Mouse (Mus musculus): ENCODE data around the gene Cep104. TPM values are rescaled to one million over a fixed set of nuclear protein-coding genes. Genes with fewer than 3 reads are reported as not detected.

The Cep104 gene
- total and polyA plus RNA-seq, 3 experiments = 6.1 to 14.7 (median 8.6) TPM

DNA sequence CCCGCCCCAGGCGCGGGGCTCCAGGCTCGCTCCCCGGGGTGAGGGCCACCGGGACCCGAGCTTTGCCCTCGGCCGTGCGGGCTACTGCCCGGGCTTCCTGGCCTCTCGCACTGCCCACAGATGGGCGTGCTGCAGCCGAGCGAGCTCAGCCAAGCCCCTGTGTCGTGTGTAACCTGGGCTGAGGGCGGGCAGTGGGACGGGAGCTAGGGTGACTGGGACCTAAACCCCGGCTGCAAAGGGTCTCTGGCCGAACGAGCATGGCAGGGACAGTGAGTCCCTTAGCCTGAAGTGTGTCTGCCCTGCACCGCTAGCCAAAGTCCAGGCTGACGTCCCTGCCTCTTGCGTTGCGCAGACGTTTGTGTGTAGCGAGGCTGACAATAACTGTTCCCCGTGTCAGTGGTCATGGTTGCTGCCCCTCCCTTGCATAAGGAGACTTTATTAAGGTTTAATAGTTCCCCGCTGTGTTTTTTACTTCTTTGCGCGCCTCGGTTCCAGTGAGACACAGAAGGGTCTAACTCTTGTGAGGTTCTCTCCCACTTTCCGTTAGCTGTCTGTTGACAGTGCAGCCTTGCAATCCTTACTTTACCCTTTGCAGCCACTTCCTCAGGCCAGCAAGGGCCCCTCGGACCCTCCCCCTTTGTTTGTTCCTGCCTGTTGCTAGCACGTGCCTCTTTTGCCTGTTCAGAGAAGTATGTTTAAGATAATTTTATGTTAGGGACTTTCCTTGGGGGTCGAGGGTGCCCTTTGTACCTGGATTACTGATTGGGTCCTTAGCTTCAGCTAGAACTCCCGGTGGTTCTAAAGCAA is 17.3 kb upstream of the Cep104 start:
- H3K9me3 ChIP-seq (replicated peaks) = no peaks in the 10 kb centered on the region
- H3K4me1 ChIP-seq (ENCODE audit: insufficient read depth, low read depth, low read length) = peaks cover 72% of the 10 kb centered on the region
- peak overlapping the region; percentile 92 for H3K4me3 ChIP-seq (ENCODE audit: low read depth, low read length)
- no peaks in the 10 kb centered on the region for H3K27me3 ChIP-seq (ENCODE audit: insufficient read depth, low read length)
- no peak for TF ChIP-seq TAL1 (conservative IDR thresholded peaks at IDR 0.05; ENCODE audit: low read depth, low read length)
- TF ChIP-seq GATA1 (IDR thresholded peaks at IDR 0.05; ENCODE audit: borderline replicate concordance, low read length) = no peak
- no peak for TF ChIP-seq CTCF (IDR thresholded peaks at IDR 0.05; ENCODE audit: low read depth, low read length)
- no peak for TF ChIP-seq GATA2 (IDR thresholded peaks at IDR 0.05; ENCODE audit: borderline replicate concordance, low read depth, low read length)
- no peak; the same call in 1 of the 2 replicates for TF ChIP-seq POLR2AphosphoS5 (IDR thresholded peaks at IDR 0.05; ENCODE audit: insufficient replicate concordance, low read depth, low read length)
- ATAC-seq (ENCODE audit: extremely low read depth, insufficient number of reproducible peaks, low FRiP score, poor library complexity, severe bottlenecking) (peak; percentile 28), DNase-seq (ENCODE audit: low spot score) (peak; percentile 34)
- H3K36me3 ChIP-seq (replicated peaks) = peaks cover 40% of the 10 kb centered on the region

GRCm38 (mm10) chr4:153962631-153963030 is 12.4 kb upstream of the Cep104 start:
- no peak overlapping the region for H3K4me3 ChIP-seq (ENCODE audit: low read depth, low read length)
- no peak for DNase-seq (ENCODE audit: low spot score)
- peaks cover 90% of the 10 kb centered on the region for H3K36me3 ChIP-seq (replicated peaks)
- H3K4me1 ChIP-seq (ENCODE audit: insufficient read depth, low read depth, low read length) = peaks cover 33% of the 10 kb centered on the region
- no peak for ATAC-seq (ENCODE audit: extremely low read depth, insufficient number of reproducible peaks, low FRiP score, poor library complexity, severe bottlenecking)
- no peaks in the 10 kb centered on the region for H3K9me3 ChIP-seq (replicated peaks)
- TF ChIP-seq GATA1 (IDR thresholded peaks at IDR 0.05; ENCODE audit: borderline replicate concordance, low read length) (no peak), CTCF (IDR thresholded peaks at IDR 0.05; ENCODE audit: low read depth, low read length) (no peak), POLR2AphosphoS5 (IDR thresholded peaks at IDR 0.05; ENCODE audit: insufficient replicate concordance, low read depth, low read length) (no peak), GATA2 (IDR thresholded peaks at IDR 0.05; ENCODE audit: borderline replicate concordance, low read depth, low read length) (no peak), TAL1 (conservative IDR thresholded peaks at IDR 0.05; ENCODE audit: low read depth, low read length) (no peak)
- no peaks in the 10 kb centered on the region for H3K27me3 ChIP-seq (ENCODE audit: insufficient read depth, low read length)

DNA sequence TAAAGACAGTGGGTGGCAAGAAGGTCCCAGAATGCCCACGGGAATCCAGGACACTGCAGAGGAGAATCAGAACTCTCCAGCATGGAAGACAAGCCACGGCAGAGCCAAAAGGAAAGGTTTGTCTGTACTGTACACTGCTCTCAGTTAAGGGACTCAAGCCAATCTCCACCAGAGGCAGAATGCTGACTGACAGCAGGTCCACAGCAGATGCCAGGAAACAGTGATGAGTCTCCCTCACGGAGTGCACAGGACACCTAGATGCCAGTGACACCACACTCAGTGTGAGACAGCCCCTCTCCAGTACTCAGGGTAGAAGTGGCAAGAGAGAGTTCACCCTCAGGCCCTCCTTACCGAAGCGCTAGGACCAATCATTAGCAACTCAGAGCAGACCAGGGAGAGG is 8.3 kb upstream of the Cep104 start:
- H3K9me3 ChIP-seq (replicated peaks) = no peaks in the 10 kb centered on the region
- DNase-seq (ENCODE audit: low spot score) (no peak), ATAC-seq (ENCODE audit: extremely low read depth, insufficient number of reproducible peaks, low FRiP score, poor library complexity, severe bottlenecking) (no peak)
- no peaks in the 10 kb centered on the region for H3K27me3 ChIP-seq (ENCODE audit: insufficient read depth, low read length)
- TF ChIP-seq POLR2AphosphoS5 (IDR thresholded peaks at IDR 0.05; ENCODE audit: insufficient replicate concordance, low read depth, low read length) (no peak), GATA1 (IDR thresholded peaks at IDR 0.05; ENCODE audit: borderline replicate concordance, low read length) (no peak)
- peaks cover 99% of the 10 kb centered on the region for H3K36me3 ChIP-seq (replicated peaks)
- H3K4me1 ChIP-seq (ENCODE audit: insufficient read depth, low read depth, low read length) = peaks cover 8% of the 10 kb centered on the region; the same call in 1 of the 2 replicates
- H3K4me3 ChIP-seq (ENCODE audit: low read depth, low read length) = no peak overlapping the region

- no peak for DNase-seq (ENCODE audit: low spot score)
- Histone ChIP-seq H3K27me3 (ENCODE audit: insufficient read depth, low read length) (no peaks in the 10 kb centered on the region), H3K4me1 (ENCODE audit: insufficient read depth, low read depth, low read length) (0 out of 2 replicates have a peak, but pooled peaks cover under 1% of the 10 kb centered on the region), H3K4me3 (ENCODE audit: low read depth, low read length) (no peak overlapping the region), H3K9me3 (replicated peaks) (no peaks in the 10 kb centered on the region), H3K36me3 (replicated peaks) (peaks cover 99% of the 10 kb centered on the region)
- TF ChIP-seq GATA1 (IDR thresholded peaks at IDR 0.05; ENCODE audit: borderline replicate concordance, low read length) (no peak), TAL1 (conservative IDR thresholded peaks at IDR 0.05; ENCODE audit: low read depth, low read length) (no peak)
- ATAC-seq (ENCODE audit: extremely low read depth, insufficient number of reproducible peaks, low FRiP score, poor library complexity, severe bottlenecking) = no peak
Measured at GRCm38 (mm10) chr4:153967556-153967955, 7.4 kb upstream of the Cep104 start.

DNA sequence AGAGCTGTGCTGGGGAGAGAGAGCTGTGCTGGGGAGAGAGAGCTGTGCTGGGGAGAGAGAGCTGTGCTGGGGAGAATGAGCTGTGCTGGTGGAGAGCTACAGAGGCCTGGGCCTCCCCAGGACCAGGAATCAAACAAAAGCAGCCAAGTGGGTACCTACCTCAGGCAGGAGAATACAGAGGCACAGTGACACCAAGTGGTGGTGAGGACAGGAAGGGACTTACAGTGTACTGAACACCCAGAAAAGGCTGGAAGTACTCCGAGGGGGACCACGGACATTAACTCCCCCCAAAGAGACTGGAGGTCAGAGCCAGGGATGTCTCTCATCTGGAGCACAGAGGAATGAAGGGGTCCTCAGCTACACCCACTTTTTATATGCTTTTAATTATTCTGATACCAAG is 6.9 kb upstream of the Cep104 start:
- no peak overlapping the region for H3K4me3 ChIP-seq (ENCODE audit: low read depth, low read length)
- DNase-seq (ENCODE audit: low spot score) (no peak), ATAC-seq (ENCODE audit: extremely low read depth, insufficient number of reproducible peaks, low FRiP score, poor library complexity, severe bottlenecking) (no peak)
- peaks cover 5% of the 10 kb centered on the region for H3K4me1 ChIP-seq (ENCODE audit: insufficient read depth, low read depth, low read length)
- TF ChIP-seq CTCF (IDR thresholded peaks at IDR 0.05; ENCODE audit: low read depth, low read length) (no peak), TAL1 (conservative IDR thresholded peaks at IDR 0.05; ENCODE audit: low read depth, low read length) (no peak), GATA1 (IDR thresholded peaks at IDR 0.05; ENCODE audit: borderline replicate concordance, low read length) (no peak), POLR2AphosphoS5 (IDR thresholded peaks at IDR 0.05; ENCODE audit: insufficient replicate concordance, low read depth, low read length) (no peak), GATA2 (IDR thresholded peaks at IDR 0.05; ENCODE audit: borderline replicate concordance, low read depth, low read length) (no peak)
- H3K27me3 ChIP-seq (ENCODE audit: insufficient read depth, low read length) = no peaks in the 10 kb centered on the region
- peaks cover 99% of the 10 kb centered on the region for H3K36me3 ChIP-seq (replicated peaks)
- no peaks in the 10 kb centered on the region for H3K9me3 ChIP-seq (replicated peaks)

DNA sequence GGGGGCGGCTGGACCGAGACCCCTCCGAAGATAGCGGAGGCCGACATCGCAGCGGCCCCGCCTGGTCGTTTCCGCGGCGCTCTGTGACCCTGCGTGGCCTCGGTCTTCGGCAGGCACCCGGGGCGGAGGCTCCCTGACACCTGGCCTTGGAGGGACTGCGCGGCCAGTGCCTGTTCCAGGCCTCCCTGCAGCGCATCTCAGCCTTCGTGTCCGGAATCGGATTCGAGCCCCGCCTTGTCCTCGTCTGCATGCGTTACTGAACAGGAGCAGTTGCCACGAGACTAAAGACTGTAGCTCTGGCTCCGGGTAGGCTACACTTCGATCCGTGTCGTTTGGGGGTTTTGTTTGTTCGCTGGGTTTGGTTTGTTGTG is 283 bp downstream of the Cep104 start:
- DNase-seq (ENCODE audit: low spot score) (peak; percentile 55), ATAC-seq (ENCODE audit: extremely low read depth, insufficient number of reproducible peaks, low FRiP score, poor library complexity, severe bottlenecking) (no peak)
- TF ChIP-seq GATA1 (IDR thresholded peaks at IDR 0.05; ENCODE audit: borderline replicate concordance, low read length) (no peak), TAL1 (conservative IDR thresholded peaks at IDR 0.05; ENCODE audit: low read depth, low read length) (no peak), POLR2AphosphoS5 (IDR thresholded peaks at IDR 0.05; ENCODE audit: insufficient replicate concordance, low read depth, low read length) (no peak), CTCF (IDR thresholded peaks at IDR 0.05; ENCODE audit: low read depth, low read length) (no peak), GATA2 (IDR thresholded peaks at IDR 0.05; ENCODE audit: borderline replicate concordance, low read depth, low read length) (no peak)

More for the DNA sequence above, 283 bp downstream of the Cep104 start:
- H3K36me3 ChIP-seq (replicated peaks) = peaks cover 66% of the 10 kb centered on the region
- H3K9me3 ChIP-seq (replicated peaks) = no peaks in the 10 kb centered on the region
- no peaks in the 10 kb centered on the region for H3K27me3 ChIP-seq (ENCODE audit: insufficient read depth, low read length)
- peaks cover 34% of the 10 kb centered on the region for H3K4me1 ChIP-seq (ENCODE audit: insufficient read depth, low read depth, low read length)
- peak overlapping the region; percentile 91 for H3K4me3 ChIP-seq (ENCODE audit: low read depth, low read length)
